Mouse (Mus musculus): ENCODE results near the gene Nhlrc1. TPM values are rescaled to one million over a fixed set of nuclear protein-coding genes. Genes with fewer than 3 reads are reported as not detected.

Nhlrc1 gene
- total RNA-seq (2023), result 1 to 10 TPM in 1 of 2 experiments, under 1 TPM in 1; 0.52 to 1.5 TPM

GRCm38 (mm10) chr13:47014334-47015194, at the start of gene Nhlrc1:
TSS of gene Nhlrc1 (minus strand) at chr13:47014850.

GRCm38 (mm10) chr13:47044617-47044947, 29.9 kb upstream of the Nhlrc1 start, which contains the start of gene Tpmt:
TSS of gene Tpmt (minus strand) at chr13:47044737.

GRCm38 (mm10) chr13:47043030-47043680, 28.5 kb upstream of the Nhlrc1 start, which contains the start of gene Kdm1b:
TSS of gene Kdm1b (plus strand) at chr13:47043499.

Other genes starting within 250 kb of the Nhlrc1 start
- 10 to 100 TPM; 30.7 to 35.6 TPM for gene Kif13a, start 85.0 kb downstream of the Nhlrc1 start, total RNA-seq (2023)
- gene Kdm1b, start 28.6 kb upstream of the Nhlrc1 start, total RNA-seq (2023), result 10 to 100 TPM; 11.4 to 12.3 TPM
- 1 to 10 TPM; 4.7 to 7.2 TPM for gene Tpmt, start 29.9 kb upstream of the Nhlrc1 start, total RNA-seq (2023)
- gene Dek, start 91.4 kb upstream of the Nhlrc1 start, total RNA-seq (2023), result 100 to 1,000 TPM; 105 to 137 TPM
- 10 to 100 TPM; 15.6 to 16.2 TPM for gene Rnf144b, start 107.8 kb upstream of the Nhlrc1 start, total RNA-seq (2023)

All from monocyte, adult 59 days (primary cell).